Mouse (Mus musculus) Patski (cell line): Measurements from ENCODE around the gene Xpc. TPM values are rescaled to one million over a fixed set of nuclear protein-coding genes. Genes with fewer than 3 reads are reported as not detected.
"Not testable (repeated sequence)": the region's sequence is repeated elsewhere in the genome, so short reads cannot be mapped to it uniquely, and the experiment has no call there.

Experiments used
- ATAC-seq: fragments of 100-300 bp; one replicate; pipeline ENCODE4 v1.8.0; 2021
- CTCF ChIA-PET: fragments of 350-600 bp; sonication (Branson Sonifier 250); formaldehyde crosslinking; loops from one replicate; lab custom pipeline; 2022; ENCODE audit warnings: inconsistent platforms; lab: Charles Lee
- POLR2A ChIA-PET: fragments of 350-600 bp; sonication (Branson Sonifier 250); formaldehyde crosslinking; loops from one replicate; lab custom pipeline; 2022; ENCODE audit warnings: antibody characterized with exemption, inconsistent platforms; lab: Charles Lee
- DNase-seq: peaks from one replicate; pipeline ENCODE4 v3.0.0-alpha.2; 2011; ENCODE audit warnings: low read depth, low spot score
- H3K27me3 ChIP-seq: fragments of 371-371 bp; one replicate; pipeline ENCODE4 v1.5.1; 2021
- CTCF ChIP-seq: fragments of 100-300 bp; IDR thresholded peaks from one replicate; pipeline ENCODE4 v1.5.1; 2021
- in situ Hi-C: fragments of 300-500 bp; cut with MboI; formaldehyde crosslinking; loops from 3 replicates; pipeline ENCODE4 v1.11.1; 2018; ENCODE audit warnings: low pct_unique_long_range_greater_than_20kb, mixed read lengths
- polyA plus RNA-seq: library from polyadenylated mRNA; unstranded; gene quantifications from one replicate; pipeline ENCODE4 v1.2.3, GENCODE M21; 2021

Xpc gene
- polyA plus RNA-seq, 1 experiment from 2014 or later, result 45.1 TPM

GRCm38 (mm10) chr6:91476541-91476940, 39.1 kb downstream of the Xpc start:
- DNase-seq (no peak), ATAC-seq (no peak)
- ChIA-PET CTCF (interaction anchor here (2.3 kb wide), 1 partner anchor 32 kb away, joined by 9 read pairs; no protein-coding TSS in a partner anchor), POLR2A (no interaction called here)
- in situ Hi-C loops, result no loop called here
- TF ChIP-seq CTCF, result no peak
- H3K27me3 ChIP-seq, result no peaks in the 10 kb centered on the region

- no peaks in the 10 kb centered on the region for H3K27me3 ChIP-seq
- TF ChIP-seq CTCF, result no peak
- ATAC-seq, result peak; percentile 27
- in situ Hi-C loops, result no loop called here
- ChIA-PET POLR2A (interaction anchor here (1.0 kb wide), 1 partner anchor 11 kb away, joined by 3 read pairs; no protein-coding TSS in a partner anchor), CTCF (interaction anchor here (1.1 to 2.3 kb wide), 2 partner anchors 34 to 279 kb away, joined by 3 to 9 read pairs; no protein-coding TSS in a partner anchor)
- DNase-seq, result no peak
Observed at GRCm38 (mm10) chr6:91474441-91475190, 41.1 kb downstream of the Xpc start.

GRCm38 (mm10) chr6:91473805-91474440, 41.8 kb downstream of the Xpc start:
- in situ Hi-C loops, result no loop called here
- POLR2A ChIA-PET, result no interaction called here
- no peak for TF ChIP-seq CTCF
- CTCF ChIA-PET, result no interaction called here
- ATAC-seq (peak; percentile 26), DNase-seq (no peak)
- H3K27me3 ChIP-seq, result no peaks in the 10 kb centered on the region

- ChIA-PET POLR2A (interaction anchor here (0.9 kb wide), 1 partner anchor 14 kb away, joined by 3 read pairs; no protein-coding TSS in a partner anchor), CTCF (interaction anchor here (0.7 to 1.0 kb wide), 2 partner anchors 15 to 36 kb away, joined by 4 to 5 read pairs; no protein-coding TSS in a partner anchor)
- H3K27me3 ChIP-seq, result no peaks in the 10 kb centered on the region
- TF ChIP-seq CTCF, result no peak
- peak; percentile 88 for ATAC-seq
- in situ Hi-C loops, result no loop called here
- DNase-seq, result peak; percentile 99
Observed at GRCm38 (mm10) chr6:91472868-91473804, 42.6 kb downstream of the Xpc start, which contains the start of the genes Chchd4 and Tmem43. Gene Chchd4 (minus strand): TSS chr6:91473546. Gene Tmem43 (plus strand): TSS chr6:91473703.

- ATAC-seq (no peak), DNase-seq (no peak)
- TF ChIP-seq CTCF, result no peak
- POLR2A ChIA-PET, result interaction anchor here (0.9 kb wide), 1 partner anchor 13 kb away, joined by 3 read pairs; no protein-coding TSS in a partner anchor
- in situ Hi-C loops, result no loop called here
- H3K27me3 ChIP-seq, result no peaks in the 10 kb centered on the region
- CTCF ChIA-PET, result interaction anchor here (0.7 to 1.0 kb wide), 2 partner anchors 16 to 37 kb away, joined by 4 to 5 read pairs; no protein-coding TSS in a partner anchor
Observed at GRCm38 (mm10) chr6:91472319-91472718, 43.4 kb downstream of the Xpc start.

- CTCF ChIA-PET, result interaction anchor here (0.8 to 1.0 kb wide), 2 partner anchors 13 to 19 kb away, joined by 3 to 5 read pairs; no protein-coding TSS in a partner anchor
- DNase-seq, H3K27me3 ChIP-seq, in situ Hi-C loops, ATAC-seq: not testable (repeated sequence)
- POLR2A ChIA-PET, result interaction anchor here (0.6 to 1.1 kb wide), 5 partner anchors 9 to 441 kb away, joined by 3 to 10 read pairs (median 3); no protein-coding TSS in a partner anchor
Observed at GRCm38 (mm10) chr6:91471427-91471826, 44.3 kb downstream of the Xpc start.

- no peak for DNase-seq
- H3K27me3 ChIP-seq, result no peaks in the 10 kb centered on the region
- ATAC-seq, result no peak
- ChIA-PET POLR2A (interaction anchor here (0.7 kb wide), 1 partner anchor 9 kb away, joined by 10 read pairs; no protein-coding TSS in a partner anchor), CTCF (no interaction called here)
- in situ Hi-C loops, result no loop called here
- no peak for TF ChIP-seq CTCF
Observed at GRCm38 (mm10) chr6:91470712-91471111, 45.0 kb downstream of the Xpc start.

GRCm38 (mm10) chr6:91467106-91467505, 48.6 kb downstream of the Xpc start:
- DNase-seq, result no peak
- ChIA-PET POLR2A (interaction anchor here (1.4 kb wide), 1 partner anchor 10 kb away, joined by 3 read pairs; no protein-coding TSS in a partner anchor), CTCF (no interaction called here)
- ATAC-seq, result no peak
- TF ChIP-seq CTCF, result no peak
- in situ Hi-C loops, result no loop called here
- no peaks in the 10 kb centered on the region for H3K27me3 ChIP-seq

GRCm38 (mm10) chr6:91465756-91466155, 49.9 kb downstream of the Xpc start:
- POLR2A ChIA-PET, result no interaction called here
- CTCF ChIA-PET, result no interaction called here

More at GRCm38 (mm10) chr6:91465756-91466155, 49.9 kb downstream of the Xpc start:
- ATAC-seq (no peak), DNase-seq (no peak)
- in situ Hi-C loops, result no loop called here
- H3K27me3 ChIP-seq, result no peaks in the 10 kb centered on the region
- no peak for TF ChIP-seq CTCF
